Mouse (Mus musculus) lung, embryonic 14.5 days (tissue): ENCODE results near the gene Gm17268. TPM values are rescaled to one million over a fixed set of nuclear protein-coding genes. Genes with fewer than 3 reads are reported as not detected.
A peak's percentile ranks its signal among the peaks of the same experiment; 100 is the strongest.

ENCODE experiments used
- ATAC-seq: fragments of 200-750 bp; cut with Nextera tagmentation; 2 replicates; pipeline ENCODE4 v1.8.0; 2017; ENCODE audit warnings: mild to moderate bottlenecking, moderate TSS enrichment, moderate library complexity; ENCODE audit not compliant: insufficient read depth
- DNase-seq: peaks from one replicate; pipeline ENCODE4 v3.0.0-alpha.2; 2015
- H3K27ac ChIP-seq: fragments of 300-500 bp; sonication (generic); 2 replicates; pipeline ENCODE4 v1.5.1; 2014; ENCODE audit warnings: low read depth, mild to moderate bottlenecking, moderate library complexity
- H3K27me3 ChIP-seq: fragments of 300-500 bp; sonication (generic); 2 replicates; pipeline ENCODE4 v1.6.1; 2014; ENCODE audit warnings: low read length, control low read depth; ENCODE audit not compliant: insufficient read depth
- H3K36me3 ChIP-seq: fragments of 300-500 bp; sonication (generic); 2 replicates; pipeline ENCODE4 v1.6.1; 2014; ENCODE audit warnings: control low read depth; ENCODE audit not compliant: insufficient read depth
- H3K4me1 ChIP-seq: fragments of 300-500 bp; sonication (generic); 2 replicates; pipeline ENCODE4 v1.6.1; 2014; ENCODE audit warnings: antibody characterized with exemption, control low read depth; ENCODE audit not compliant: insufficient read depth
- H3K4me2 ChIP-seq: fragments of 300-500 bp; sonication (generic); 2 replicates; pipeline ENCODE4 v1.6.1; 2014; ENCODE audit warnings: mild to moderate bottlenecking
- H3K4me3 ChIP-seq: fragments of 300-500 bp; sonication (generic); 2 replicates; pipeline ENCODE4 v1.5.1; 2014; ENCODE audit warnings: low read depth, low read length
- H3K9ac ChIP-seq: fragments of 300-500 bp; sonication (generic); 2 replicates; pipeline ENCODE4 v1.6.1; 2014
- H3K9me3 ChIP-seq: fragments of 300-500 bp; sonication (generic); 2 replicates; pipeline ENCODE4 v1.6.1; 2016; ENCODE audit warnings: low read depth, low read length, control low read depth
- CTCF ChIP-seq: IDR thresholded peaks from 2 replicates; pipeline ENCODE4 v1.5.1; 2016; ENCODE audit warnings: antibody characterized with exemption, low read depth
- WGBS: fragments of 180-500 bp; shearing (Covaris S2); extraction: QIAGEN DNeasy Blood & Tissue Kit; methylation state at CpG from one replicate; pipeline ENCODE4 v1.1.7; 2014; 5-methylcytosine and 5-hydroxymethylcytosine counted together
- polyA plus RNA-seq: library from polyadenylated mRNA; unstranded; fragments of >200 nt; fragmentation: Nextera tagmentation; extraction: Ambion mirVana; gene quantifications from 2 replicates; pipeline ENCODE4 v1.2.1, GENCODE M21; 2014

Gene Gm17268
- polyA plus RNA-seq, 1 experiment from 2014 or later = not detected

DNA sequence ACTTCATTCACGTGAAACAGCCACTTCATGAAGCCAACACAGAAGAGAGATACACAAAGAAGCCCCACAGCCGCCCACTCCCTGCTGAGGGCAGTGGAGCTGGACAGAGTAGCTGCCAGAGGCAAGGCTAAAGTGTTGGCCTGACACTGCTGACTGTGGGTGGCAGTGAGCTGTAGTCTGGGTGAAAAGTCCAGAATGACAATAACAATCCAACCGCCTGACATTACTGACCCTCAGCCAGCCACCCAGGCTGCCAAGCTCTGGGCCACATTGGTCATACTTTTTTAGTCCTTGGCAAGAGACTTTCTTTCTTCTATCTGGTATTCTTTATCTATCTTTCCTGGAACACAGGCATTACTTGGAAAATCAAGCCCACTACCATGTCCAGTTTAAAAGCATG lies 32.7 kb upstream of the Gm17268 start:
- Histone ChIP-seq H3K36me3 (no peaks in the 10 kb centered on the region), H3K9me3 (no peaks in the 10 kb centered on the region), H3K27me3 (no peaks in the 10 kb centered on the region), H3K4me2 (no peak overlapping the region), H3K9ac (no peak overlapping the region), H3K4me3 (no peak overlapping the region), H3K4me1 (no peaks in the 10 kb centered on the region), H3K27ac (no peak overlapping the region)
- DNase-seq = no peak
- no peak for ATAC-seq
- no peak for TF ChIP-seq CTCF
- 70% methylated on average over 3 of the region's 3 CpGs for WGBS

DNA sequence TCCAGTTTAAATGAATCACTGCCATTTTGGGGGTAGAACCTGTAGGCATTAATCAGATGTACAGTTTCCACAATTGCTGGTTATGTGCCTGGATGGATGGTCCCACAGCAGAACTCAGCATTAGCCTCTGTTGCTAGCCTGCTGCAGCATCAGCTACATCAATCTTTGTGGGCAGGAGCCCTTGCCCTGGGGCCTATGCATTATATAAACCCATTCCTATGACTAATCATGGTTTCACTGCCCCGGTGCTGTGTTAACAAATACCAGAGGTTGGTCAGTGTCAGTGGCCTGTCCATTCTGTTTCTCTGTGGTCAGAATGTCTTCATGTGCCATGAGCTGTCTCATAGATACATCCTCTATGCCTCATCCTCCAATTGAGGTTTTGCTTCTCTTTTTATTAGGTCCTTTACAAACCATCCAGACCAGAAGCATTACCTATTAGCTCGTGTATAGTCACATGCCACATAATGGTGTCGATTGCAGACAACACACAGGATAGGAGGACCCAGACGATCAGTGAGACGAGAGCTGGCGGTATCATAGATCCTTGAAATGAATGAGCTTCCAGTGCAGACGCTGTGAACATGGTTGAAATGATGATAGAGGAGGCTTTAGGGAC lies 28.7 kb upstream of the Gm17268 start:
- Histone ChIP-seq H3K27ac (no peak overlapping the region), H3K27me3 (no peaks in the 10 kb centered on the region), H3K4me2 (no peak overlapping the region), H3K36me3 (no peaks in the 10 kb centered on the region), H3K9me3 (no peaks in the 10 kb centered on the region), H3K9ac (no peak overlapping the region), H3K4me3 (no peak overlapping the region), H3K4me1 (no peaks in the 10 kb centered on the region)
- DNase-seq (no peak), ATAC-seq (no peak)
- WGBS = 77% methylated on average over 7 of the region's 7 CpGs
- no peak for TF ChIP-seq CTCF

DNA sequence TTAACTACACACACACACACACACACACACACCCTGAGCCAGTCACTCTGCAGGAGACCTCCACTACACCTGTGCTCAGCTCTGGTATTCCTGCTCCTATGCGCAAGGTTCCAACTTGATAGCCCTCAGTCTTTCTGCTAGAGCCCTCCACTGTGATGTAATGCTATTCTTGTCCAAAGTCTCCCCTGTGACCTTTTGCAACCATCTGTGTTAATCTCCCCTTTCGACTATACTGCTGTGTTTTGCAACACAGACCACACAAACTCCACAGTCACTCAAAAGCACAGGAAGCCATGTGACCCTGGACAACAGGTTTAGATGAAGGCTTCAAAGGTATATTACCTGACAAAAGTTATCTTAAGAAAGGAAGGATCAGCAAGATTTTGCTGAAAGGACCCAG lies 25.1 kb upstream of the Gm17268 start:
- TF ChIP-seq CTCF = no peak
- ATAC-seq = no peak
- WGBS = 73% methylated on average over 2 of the region's 2 CpGs

DNA sequence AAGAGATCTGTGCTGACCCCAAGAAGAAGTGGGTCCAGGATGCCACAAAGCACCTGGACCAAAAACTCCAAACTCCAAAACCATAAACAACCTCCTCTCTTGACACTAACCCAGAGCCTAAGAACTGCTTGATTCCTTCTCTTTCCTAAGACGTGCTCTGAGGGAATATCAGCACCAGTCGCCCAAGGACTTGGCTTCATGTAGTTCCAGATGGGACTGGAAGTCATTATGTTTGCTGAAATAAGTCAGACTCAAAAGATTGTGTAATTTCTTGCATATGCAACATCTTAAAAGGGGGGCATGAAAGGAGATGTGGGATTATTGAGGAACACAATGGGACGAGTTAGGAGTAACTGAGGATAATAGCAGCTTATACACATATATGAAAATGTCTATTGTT lies 23.9 kb upstream of the Gm17268 start:
- 67% methylated on average over 3 of the region's 3 CpGs for WGBS
- no peak for ATAC-seq
- no peak overlapping the region for H3K9ac ChIP-seq
- H3K36me3 ChIP-seq = no peaks in the 10 kb centered on the region
- H3K27me3 ChIP-seq = no peaks in the 10 kb centered on the region
- no peak for TF ChIP-seq CTCF
- no peaks in the 10 kb centered on the region for H3K4me1 ChIP-seq
- H3K27ac ChIP-seq = no peak overlapping the region
- DNase-seq = no peak
- H3K4me2 ChIP-seq = no peak overlapping the region
- H3K4me3 ChIP-seq = no peak overlapping the region
- no peaks in the 10 kb centered on the region for H3K9me3 ChIP-seq

More for the DNA sequence above, 25.1 kb upstream of the Gm17268 start:
- no peak overlapping the region for H3K4me3 ChIP-seq
- H3K9ac ChIP-seq = no peak overlapping the region
- H3K9me3 ChIP-seq = no peaks in the 10 kb centered on the region
- H3K36me3 ChIP-seq = no peaks in the 10 kb centered on the region
- no peak overlapping the region for H3K4me2 ChIP-seq
- DNase-seq = no peak
- H3K27ac ChIP-seq = no peak overlapping the region
- no peaks in the 10 kb centered on the region for H3K27me3 ChIP-seq
- H3K4me1 ChIP-seq = no peaks in the 10 kb centered on the region

DNA sequence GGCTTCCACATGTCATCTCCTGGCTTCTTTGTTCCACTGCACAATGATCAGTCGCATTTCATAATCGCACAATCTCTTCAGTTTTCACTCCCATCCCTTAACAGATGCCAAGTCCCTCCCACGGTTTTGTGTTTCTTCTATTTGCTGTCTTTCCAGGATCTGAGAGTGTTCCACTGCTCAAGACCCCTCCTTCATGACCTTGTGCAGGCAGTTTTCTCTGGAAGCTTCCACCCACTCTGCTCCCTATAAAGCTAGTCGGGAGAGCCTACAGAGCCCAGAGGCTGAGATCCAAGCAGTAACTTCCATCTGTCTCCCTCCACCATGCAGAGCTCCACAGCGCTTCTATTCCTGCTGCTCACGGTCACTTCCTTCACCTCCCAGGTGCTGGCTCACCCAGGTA lies 19.3 kb upstream of the Gm17268 start, which contains the start of gene Ccl11:
Ccl11 (plus strand) TSS at position 178 of the 400 bp plus-strand sequence.
- H3K4me1 ChIP-seq = no peaks in the 10 kb centered on the region
- no peaks in the 10 kb centered on the region for H3K9me3 ChIP-seq
- H3K9ac ChIP-seq = no peak within 1 kb of the TSS; the same call in 1 of the 2 replicates
- peak within 1 kb of the TSS; percentile 12; the same call in 1 of the 2 replicates for H3K4me3 ChIP-seq
- no peaks in the 10 kb centered on the region for H3K27me3 ChIP-seq
- H3K4me2 ChIP-seq = peak within 1 kb of the TSS; percentile 50
- DNase-seq = peak; percentile 65
- no peak for TF ChIP-seq CTCF
- no peak within 1 kb of the TSS for H3K27ac ChIP-seq
- H3K36me3 ChIP-seq = no peaks in the 10 kb centered on the region
- no peak; the same call in 1 of the 2 replicates for ATAC-seq
- 58% methylated on average over 6 of the region's 6 CpGs for WGBS

DNA sequence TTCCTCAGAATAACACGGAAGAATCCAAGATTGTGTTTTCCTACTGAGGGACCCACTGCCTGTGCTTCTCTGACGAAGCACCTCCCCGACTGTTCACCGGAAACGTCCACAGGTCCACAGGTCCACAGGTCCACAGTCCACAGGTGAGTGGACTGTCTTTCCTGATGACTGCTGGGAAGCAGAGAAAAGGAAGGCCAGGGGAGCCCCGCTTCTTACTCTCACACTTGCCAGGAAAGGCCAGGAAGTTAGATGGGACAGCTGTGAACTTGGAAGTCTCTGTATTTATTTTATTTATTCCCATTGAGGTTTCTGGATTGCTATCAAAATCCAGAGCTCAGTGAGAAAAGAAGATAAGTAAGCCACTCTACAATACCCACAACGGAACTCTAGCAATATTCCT lies 15.5 kb upstream of the Gm17268 start:
- no peak for TF ChIP-seq CTCF
- Histone ChIP-seq H3K36me3 (no peaks in the 10 kb centered on the region), H3K27me3 (no peaks in the 10 kb centered on the region), H3K4me2 (no peak overlapping the region), H3K4me3 (no peak overlapping the region), H3K27ac (no peak overlapping the region), H3K4me1 (no peaks in the 10 kb centered on the region), H3K9ac (no peak overlapping the region), H3K9me3 (no peaks in the 10 kb centered on the region)
- 77% methylated on average over 7 of the region's 7 CpGs for WGBS
- DNase-seq = no peak
- ATAC-seq = no peak

DNA sequence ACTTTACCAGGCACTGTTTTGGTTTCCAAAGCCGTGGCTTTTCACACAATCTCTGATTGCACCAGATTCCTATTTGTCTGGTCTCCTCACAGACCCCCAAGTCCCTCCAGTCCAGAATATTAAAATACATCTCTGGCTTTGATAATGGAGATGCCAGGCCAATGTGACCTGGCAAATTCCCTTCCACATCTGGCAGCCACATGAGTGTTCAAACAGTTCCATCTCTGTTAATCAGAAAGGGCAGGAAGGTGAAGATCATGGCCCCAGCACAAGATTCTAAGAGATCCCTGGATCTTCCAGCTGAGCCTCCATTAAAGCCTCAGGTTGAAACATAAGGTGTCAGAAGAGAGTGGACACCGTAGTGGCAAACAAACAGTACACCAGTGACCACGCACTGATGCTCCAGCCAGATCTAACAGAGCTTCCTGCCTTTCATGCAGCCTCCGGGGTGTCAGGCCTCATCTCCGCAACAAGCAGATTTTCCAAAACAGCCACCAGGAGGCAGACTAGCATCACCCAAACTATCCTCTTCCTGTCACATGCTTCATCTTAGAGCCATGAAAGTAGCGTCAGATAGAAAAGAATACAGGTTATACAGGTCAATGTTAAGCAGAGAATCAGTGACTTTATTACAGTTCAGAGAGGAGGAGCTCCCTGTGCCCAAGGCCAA lies 9.5 kb upstream of the Gm17268 start:
- Histone ChIP-seq H3K27me3 (no peaks in the 10 kb centered on the region), H3K27ac (no peak overlapping the region), H3K4me2 (no peak overlapping the region), H3K36me3 (no peaks in the 10 kb centered on the region), H3K9me3 (no peaks in the 10 kb centered on the region), H3K9ac (no peak overlapping the region), H3K4me1 (no peaks in the 10 kb centered on the region), H3K4me3 (no peak overlapping the region)
- DNase-seq (peak; percentile 81), ATAC-seq (peak; percentile 47; the same call in 1 of the 2 replicates)
- peak; percentile 76 for TF ChIP-seq CTCF
- WGBS = 35% methylated on average over 6 of the region's 6 CpGs
